Mouse (Mus musculus) kidney, adult 2 months (tissue): ENCODE results near the gene Bmx. TPM values are rescaled to one million over a fixed set of nuclear protein-coding genes. Genes with fewer than 3 reads are reported as not detected.

Experiments used
- DNase-seq: peaks from one replicate; pipeline ENCODE4 v3.0.0; 2021
- H3K27ac ChIP-seq: fragments of 200-500 bp; 2 replicates; pipeline ENCODE4 v1.5.1; 2012; ENCODE audit warnings: low read depth, low read length, control low read depth, inconsistent platforms; ENCODE audit not compliant: insufficient read depth
- H3K27me3 ChIP-seq: fragments of 200-500 bp; replicated peaks from 2 replicates; pipeline ENCODE4 v1.6.1; 2012; ENCODE audit warnings: mild to moderate bottlenecking, moderate library complexity, low read length, inconsistent platforms; ENCODE audit not compliant: control insufficient read depth, insufficient read depth
- H3K36me3 ChIP-seq: fragments of 200-500 bp; 2 replicates; pipeline ENCODE4 v1.6.1; 2012; ENCODE audit warnings: mild to moderate bottlenecking, moderate library complexity, low read length, inconsistent platforms; ENCODE audit not compliant: control insufficient read depth, insufficient read depth
- H3K4me1 ChIP-seq: fragments of 200-500 bp; 2 replicates; pipeline ENCODE4 v1.6.1; 2011; ENCODE audit warnings: low read length; ENCODE audit not compliant: control insufficient read depth, insufficient read depth
- H3K4me3 ChIP-seq: fragments of 200-500 bp; 2 replicates; pipeline ENCODE4 v1.5.1; 2011; ENCODE audit warnings: mild to moderate bottlenecking, low read depth, low read length, control low read depth; ENCODE audit not compliant: insufficient read depth
- CTCF ChIP-seq: fragments of 200-500 bp; conservative IDR thresholded peaks from 2 replicates; pipeline ENCODE4 v1.5.1; 2011; ENCODE audit warnings: low read depth, mild to moderate bottlenecking, control low read depth, low read length, moderate library complexity, mixed read lengths; ENCODE audit not compliant: insufficient read depth, insufficient read length
- POLR2A ChIP-seq: fragments of 200-500 bp; IDR thresholded peaks from one replicate; pipeline ENCODE4 v1.6.1; 2011; ENCODE audit warnings: low read depth, low read length, control low read depth
- WGBS: fragments of 180-500 bp; shearing (Covaris S2); methylation state at CpG from one replicate; pipeline ENCODE4 v1.1.7; 2018; 5-methylcytosine and 5-hydroxymethylcytosine counted together
- polyA plus RNA-seq: library from polyadenylated mRNA; depleted of rRNA; stranded (reverse); fragments of >200 nt; gene quantifications from 2 replicates; pipeline ENCODE4 v1.2.3, GENCODE M21; 2012

Gene Bmx
- polyA plus RNA-seq, 1 experiment, result 0.50 TPM

- no peaks in the 10 kb centered on the region for H3K27me3 ChIP-seq
- TF ChIP-seq POLR2A, result no peak
- TF ChIP-seq CTCF, result no peak
- no peak overlapping the region for H3K27ac ChIP-seq
- 72% methylated on average over 2 of the region's 2 CpGs for WGBS
- H3K4me1 ChIP-seq, result no peaks in the 10 kb centered on the region
- H3K4me3 ChIP-seq, result no peak overlapping the region
- no peak for DNase-seq
- H3K36me3 ChIP-seq, result no peaks in the 10 kb centered on the region
Observed at GRCm38 (mm10) chrX:164175780-164176179, 82.2 kb downstream of the Bmx start.

DNA sequence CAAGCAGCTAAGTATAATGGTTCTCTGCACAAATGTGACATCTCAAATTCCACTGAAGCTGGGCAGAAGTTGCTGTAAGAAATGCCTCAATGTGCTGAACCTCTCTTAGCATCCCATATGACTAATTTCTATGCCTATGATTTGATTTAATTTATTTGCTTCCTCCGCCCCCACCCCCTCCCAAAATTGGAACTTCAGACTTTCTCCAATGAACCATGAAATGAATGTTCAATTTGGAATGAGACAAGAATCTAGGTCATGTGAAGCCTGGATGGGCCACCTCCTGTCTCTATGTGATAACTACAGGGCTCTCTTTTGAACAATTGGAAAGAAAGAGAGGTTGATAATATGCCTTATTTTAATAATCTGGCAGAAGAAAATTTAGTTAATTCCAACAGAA lies 82.7 kb downstream of the Bmx start:
- Histone ChIP-seq H3K4me3 (no peak overlapping the region), H3K4me1 (no peaks in the 10 kb centered on the region), H3K27me3 (no peaks in the 10 kb centered on the region), H3K27ac (no peak overlapping the region), H3K36me3 (no peaks in the 10 kb centered on the region)
- WGBS, result 86% methylated on average over 1 of the region's 1 CpGs
- DNase-seq, result no peak
- TF ChIP-seq CTCF, result no peak
- TF ChIP-seq POLR2A, result no peak

- Histone ChIP-seq H3K27ac (no peak overlapping the region), H3K36me3 (no peaks in the 10 kb centered on the region), H3K4me1 (no peaks in the 10 kb centered on the region), H3K4me3 (no peak overlapping the region), H3K27me3 (no peaks in the 10 kb centered on the region)
- no peak for TF ChIP-seq POLR2A
- TF ChIP-seq CTCF, result no peak
- WGBS, result 95% methylated on average over 4 of the region's 4 CpGs
- no peak for DNase-seq
Observed at GRCm38 (mm10) chrX:164173880-164174279, 84.1 kb downstream of the Bmx start.

DNA sequence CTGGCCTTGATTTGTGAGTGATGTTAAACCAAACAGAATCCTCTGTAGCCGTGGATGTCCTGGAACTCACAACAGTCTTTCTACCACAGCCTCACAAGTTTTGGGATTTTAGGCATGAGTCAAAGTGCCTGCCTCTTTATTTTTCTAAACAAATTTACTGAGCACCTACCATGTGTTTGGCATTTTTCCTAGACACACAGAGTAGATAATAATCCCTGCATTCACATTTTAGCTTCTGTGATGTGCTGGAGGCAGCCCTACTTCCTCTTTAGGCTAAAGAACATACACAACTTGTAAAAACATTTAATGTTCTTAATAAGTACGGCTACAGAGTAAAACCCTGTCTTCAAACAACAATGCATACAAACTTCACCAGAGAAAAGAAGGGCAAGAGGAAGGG lies 87.0 kb downstream of the Bmx start:
- TF ChIP-seq CTCF (no peak), POLR2A (no peak)
- WGBS, result 72% methylated on average over 2 of the region's 2 CpGs
- H3K36me3 ChIP-seq, result no peaks in the 10 kb centered on the region
- H3K4me3 ChIP-seq, result no peak overlapping the region
- H3K4me1 ChIP-seq, result no peaks in the 10 kb centered on the region
- no peak for DNase-seq
- no peak overlapping the region for H3K27ac ChIP-seq
- H3K27me3 ChIP-seq, result no peaks in the 10 kb centered on the region

DNA sequence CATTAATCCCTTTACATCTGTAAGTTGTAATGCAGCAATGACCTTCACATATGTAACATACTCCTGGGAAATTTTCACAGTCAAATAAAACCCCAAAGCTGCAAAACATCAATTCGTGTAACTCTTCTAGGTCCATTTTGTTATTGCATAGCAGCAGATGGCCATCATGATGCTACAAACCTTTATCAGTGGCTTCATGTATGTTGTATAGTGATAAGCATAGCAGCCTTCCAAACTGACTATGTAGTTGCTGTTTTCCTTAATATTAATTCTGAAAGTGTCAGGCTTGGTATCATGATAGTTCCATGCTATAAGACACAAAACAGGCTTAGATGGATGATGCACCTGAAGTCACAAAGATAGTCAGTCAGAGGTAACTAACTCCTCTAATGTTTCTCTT lies 93.3 kb downstream of the Bmx start:
- no peak overlapping the region for H3K27ac ChIP-seq
- TF ChIP-seq CTCF (no peak), POLR2A (no peak)
- H3K4me3 ChIP-seq, result no peak overlapping the region
- H3K36me3 ChIP-seq, result no peaks in the 10 kb centered on the region
- 82% methylated on average over 1 of the region's 1 CpGs for WGBS
- no peaks in the 10 kb centered on the region for H3K27me3 ChIP-seq
- no peaks in the 10 kb centered on the region for H3K4me1 ChIP-seq
- no peak for DNase-seq

DNA sequence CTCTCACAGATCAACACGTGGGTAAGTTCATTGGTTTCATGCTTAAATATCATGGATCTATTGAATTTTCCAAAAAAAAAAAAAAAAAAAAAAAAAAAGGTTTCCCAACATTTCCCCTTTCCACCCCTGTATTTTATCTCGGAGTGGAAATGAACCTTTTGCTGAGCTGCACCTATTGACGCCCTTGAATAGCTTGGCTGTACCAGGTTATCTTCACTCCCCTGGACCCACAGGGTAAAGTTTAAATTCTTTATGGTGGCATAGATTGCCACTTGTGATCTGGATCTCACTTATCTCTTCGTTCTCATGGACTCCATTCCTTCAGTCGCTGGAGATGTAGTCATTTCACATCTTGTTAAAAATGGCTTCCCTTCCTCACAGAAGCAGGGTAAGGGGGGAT lies 103.4 kb downstream of the Bmx start:
- no peak for DNase-seq
- H3K36me3 ChIP-seq, result no peaks in the 10 kb centered on the region
- no peak overlapping the region for H3K27ac ChIP-seq
- no peak for TF ChIP-seq CTCF
- no peak for TF ChIP-seq POLR2A
- H3K4me1 ChIP-seq, result peaks cover 2% of the 10 kb centered on the region; the same call in 1 of the 2 replicates
- H3K27me3 ChIP-seq, result no peaks in the 10 kb centered on the region
- 85% methylated on average over 5 of the region's 5 CpGs for WGBS
- H3K4me3 ChIP-seq, result no peak overlapping the region

- Histone ChIP-seq H3K27me3 (no peaks in the 10 kb centered on the region), H3K27ac (no peak overlapping the region), H3K4me1 (peaks cover 2% of the 10 kb centered on the region; the same call in 1 of the 2 replicates), H3K36me3 (no peaks in the 10 kb centered on the region), H3K4me3 (no peak overlapping the region)
- TF ChIP-seq CTCF (no peak), POLR2A (no peak)
- no peak for DNase-seq
Observed at GRCm38 (mm10) chrX:164153606-164154005, 104.4 kb downstream of the Bmx start.

GRCm38 (mm10) chrX:164152703-164153102 lies 105.3 kb downstream of the Bmx start:
- peak; percentile 70 for DNase-seq
- TF ChIP-seq CTCF (no peak), POLR2A (no peak)
- H3K4me1 ChIP-seq, result peaks cover 2% of the 10 kb centered on the region; the same call in 1 of the 2 replicates
- no peak overlapping the region for H3K4me3 ChIP-seq
- 40% methylated on average over 2 of the region's 2 CpGs for WGBS
- peak overlapping the region; percentile 92 for H3K27ac ChIP-seq
- H3K36me3 ChIP-seq, result no peaks in the 10 kb centered on the region
- no peaks in the 10 kb centered on the region for H3K27me3 ChIP-seq
